Mouse (Mus musculus): ENCODE data around the gene Ubqln3. TPM values are rescaled to one million over a fixed set of nuclear protein-coding genes. Genes with fewer than 3 reads are reported as not detected.

The Ubqln3 gene
- not detected in 2 replicates for polyA plus RNA-seq (2016; fragmentation: Nextera tagmentation; extraction: Ambion mirVana)

GRCm38 (mm10) chr7:104143179-104143578, at the start of gene Ubqln3:
Ubqln3 (minus strand) TSS chr7:104143279.
- DNase-seq (ENCODE audit: low spot score): no peak
- H3K27me3 ChIP-seq (ENCODE audit: insufficient read depth, poor library complexity, severe bottlenecking): no peaks in the 10 kb centered on the region
- no peak within 1 kb of the TSS for H3K4me3 ChIP-seq
- H3K9me3 ChIP-seq: no peaks in the 10 kb centered on the region
- no peaks in the 10 kb centered on the region for H3K36me3 ChIP-seq
- H3K27ac ChIP-seq: no peak within 1 kb of the TSS
- WGBS: 76% methylated on average over 3 of the region's 3 CpGs
- H3K4me1 ChIP-seq: no peaks in the 10 kb centered on the region

- Histone ChIP-seq H3K27me3 (ENCODE audit: insufficient read depth, poor library complexity, severe bottlenecking) (no peaks in the 10 kb centered on the region), H3K9me3 (no peaks in the 10 kb centered on the region), H3K4me3 (no peak overlapping the region), H3K4me1 (no peaks in the 10 kb centered on the region), H3K36me3 (no peaks in the 10 kb centered on the region), H3K27ac (no peak overlapping the region)
- WGBS: 52% methylated on average over 9 of the region's 9 CpGs
- DNase-seq (ENCODE audit: low spot score): no peak
Measured at GRCm38 (mm10) chr7:104191275-104191674, 48.2 kb upstream of the Ubqln3 start.

- no peaks in the 10 kb centered on the region for H3K36me3 ChIP-seq
- no peak within 1 kb of the TSS for H3K27ac ChIP-seq
- no peak within 1 kb of the TSS for H3K4me3 ChIP-seq
- no peak for DNase-seq (ENCODE audit: low spot score)
- WGBS: 83% methylated on average over 2 of the region's 2 CpGs
- H3K9me3 ChIP-seq: no peaks in the 10 kb centered on the region
- no peaks in the 10 kb centered on the region for H3K27me3 ChIP-seq (ENCODE audit: insufficient read depth, poor library complexity, severe bottlenecking)
- H3K4me1 ChIP-seq: no peaks in the 10 kb centered on the region
Measured at GRCm38 (mm10) chr7:104183292-104183691, 40.2 kb upstream of the Ubqln3 start, which contains the start of gene Olfr648. Olfr648 (minus strand) TSS chr7:104183392.

- H3K4me1 ChIP-seq: no peaks in the 10 kb centered on the region
- H3K9me3 ChIP-seq: no peaks in the 10 kb centered on the region
- 90% methylated on average over 1 of the region's 1 CpGs for WGBS
Measured at GRCm38 (mm10) chr7:104179074-104179473, 36.0 kb upstream of the Ubqln3 start.

GRCm38 (mm10) chr7:104178422-104179054, 35.5 kb upstream of the Ubqln3 start:
- H3K27ac ChIP-seq: no peak overlapping the region
- no peaks in the 10 kb centered on the region for H3K9me3 ChIP-seq
- WGBS: 63% methylated on average over 5 of the region's 5 CpGs
- DNase-seq (ENCODE audit: low spot score): no peak
- H3K36me3 ChIP-seq: no peaks in the 10 kb centered on the region
- H3K4me1 ChIP-seq: no peaks in the 10 kb centered on the region
- no peak overlapping the region for H3K4me3 ChIP-seq
- H3K27me3 ChIP-seq (ENCODE audit: insufficient read depth, poor library complexity, severe bottlenecking): no peaks in the 10 kb centered on the region

More at GRCm38 (mm10) chr7:104179074-104179473, 36.0 kb upstream of the Ubqln3 start:
- Histone ChIP-seq H3K4me3 (no peak overlapping the region), H3K36me3 (no peaks in the 10 kb centered on the region), H3K27me3 (ENCODE audit: insufficient read depth, poor library complexity, severe bottlenecking) (no peaks in the 10 kb centered on the region), H3K27ac (no peak overlapping the region)
- DNase-seq (ENCODE audit: low spot score): no peak

- Histone ChIP-seq H3K36me3 (no peaks in the 10 kb centered on the region), H3K4me1 (no peaks in the 10 kb centered on the region), H3K4me3 (no peak overlapping the region), H3K27ac (no peak overlapping the region), H3K9me3 (no peaks in the 10 kb centered on the region), H3K27me3 (ENCODE audit: insufficient read depth, poor library complexity, severe bottlenecking) (no peaks in the 10 kb centered on the region)
- WGBS: 70% methylated on average over 1 of the region's 1 CpGs
- no peak for DNase-seq (ENCODE audit: low spot score)
Measured at GRCm38 (mm10) chr7:104175085-104175484, 32.0 kb upstream of the Ubqln3 start.

- Histone ChIP-seq H3K27ac (no peak overlapping the region), H3K4me3 (no peak overlapping the region), H3K9me3 (no peaks in the 10 kb centered on the region), H3K27me3 (ENCODE audit: insufficient read depth, poor library complexity, severe bottlenecking) (no peaks in the 10 kb centered on the region), H3K36me3 (no peaks in the 10 kb centered on the region), H3K4me1 (no peaks in the 10 kb centered on the region)
- 71% methylated on average over 6 of the region's 6 CpGs for WGBS
- no peak for DNase-seq (ENCODE audit: low spot score)
Measured at GRCm38 (mm10) chr7:104169634-104170204, 26.6 kb upstream of the Ubqln3 start.

GRCm38 (mm10) chr7:104167105-104167504, 24.0 kb upstream of the Ubqln3 start:
- DNase-seq (ENCODE audit: low spot score): no peak
- WGBS: 76% methylated on average over 6 of the region's 6 CpGs

GRCm38 (mm10) chr7:104150456-104150855, 7.4 kb upstream of the Ubqln3 start, which contains the start of gene Ubqlnl:
Ubqlnl (minus strand) TSS chr7:104150556.
- Histone ChIP-seq H3K9me3 (no peaks in the 10 kb centered on the region), H3K36me3 (no peaks in the 10 kb centered on the region), H3K4me3 (no peak within 1 kb of the TSS), H3K27me3 (ENCODE audit: insufficient read depth, poor library complexity, severe bottlenecking) (no peaks in the 10 kb centered on the region), H3K27ac (no peak within 1 kb of the TSS), H3K4me1 (no peaks in the 10 kb centered on the region)
- WGBS: 89% methylated on average over 2 of the region's 2 CpGs
- no peak for DNase-seq (ENCODE audit: low spot score)

More at GRCm38 (mm10) chr7:104167105-104167504, 24.0 kb upstream of the Ubqln3 start:
- Histone ChIP-seq H3K27me3 (ENCODE audit: insufficient read depth, poor library complexity, severe bottlenecking) (no peaks in the 10 kb centered on the region), H3K4me3 (no peak overlapping the region), H3K27ac (no peak overlapping the region), H3K9me3 (no peaks in the 10 kb centered on the region), H3K36me3 (no peaks in the 10 kb centered on the region), H3K4me1 (no peaks in the 10 kb centered on the region)

- WGBS: 83% methylated on average over 5 of the region's 5 CpGs
- DNase-seq (ENCODE audit: low spot score): no peak
- Histone ChIP-seq H3K9me3 (no peaks in the 10 kb centered on the region), H3K4me3 (no peak within 1 kb of the TSS), H3K36me3 (no peaks in the 10 kb centered on the region), H3K27ac (no peak within 1 kb of the TSS), H3K4me1 (no peaks in the 10 kb centered on the region), H3K27me3 (ENCODE audit: insufficient read depth, poor library complexity, severe bottlenecking) (no peaks in the 10 kb centered on the region)
Measured at GRCm38 (mm10) chr7:104137305-104137704, 5.8 kb downstream of the Ubqln3 start, which contains the start of gene Olfr643. Olfr643 (minus strand) TSS chr7:104137405.

GRCm38 (mm10) chr7:104129726-104130125, 13.4 kb downstream of the Ubqln3 start, which contains the start of gene Ubqln5:
Ubqln5 (minus strand) TSS chr7:104129826.
- no peak within 1 kb of the TSS for H3K4me3 ChIP-seq
- H3K27ac ChIP-seq: no peak within 1 kb of the TSS
- no peaks in the 10 kb centered on the region for H3K9me3 ChIP-seq
- no peaks in the 10 kb centered on the region for H3K36me3 ChIP-seq
- 85% methylated on average over 5 of the region's 5 CpGs for WGBS
- no peaks in the 10 kb centered on the region for H3K4me1 ChIP-seq
- DNase-seq (ENCODE audit: low spot score): no peak
- H3K27me3 ChIP-seq (ENCODE audit: insufficient read depth, poor library complexity, severe bottlenecking): no peaks in the 10 kb centered on the region

- Histone ChIP-seq H3K27ac (no peak within 1 kb of the TSS), H3K9me3 (no peaks in the 10 kb centered on the region), H3K4me3 (no peak within 1 kb of the TSS), H3K4me1 (no peaks in the 10 kb centered on the region), H3K36me3 (no peaks in the 10 kb centered on the region), H3K27me3 (ENCODE audit: insufficient read depth, poor library complexity, severe bottlenecking) (no peaks in the 10 kb centered on the region)
- DNase-seq (ENCODE audit: low spot score): no peak
Measured at GRCm38 (mm10) chr7:104104757-104104972, 38.4 kb downstream of the Ubqln3 start, which contains the start of gene Olfr646. Olfr646 (plus strand) TSS chr7:104104873.

GRCm38 (mm10) chr7:104103913-104104756, 38.9 kb downstream of the Ubqln3 start:
- H3K9me3 ChIP-seq: no peaks in the 10 kb centered on the region
- H3K4me1 ChIP-seq: no peaks in the 10 kb centered on the region
- 62% methylated on average over 4 of the region's 4 CpGs for WGBS
- H3K27ac ChIP-seq: no peak overlapping the region
- DNase-seq (ENCODE audit: low spot score): no peak
- no peak overlapping the region for H3K4me3 ChIP-seq
- no peaks in the 10 kb centered on the region for H3K27me3 ChIP-seq (ENCODE audit: insufficient read depth, poor library complexity, severe bottlenecking)
- H3K36me3 ChIP-seq: no peaks in the 10 kb centered on the region
